Mouse (Mus musculus): ENCODE measurements at regions not wholly inside any gene's neighbourhood (a gene's known extent, or its start where the extent isn't known, plus 50 kb on each side); places are given as distances from the start of the nearest gene placed in this dataset.

- no peak for TF ChIP-seq CTCF (IDR thresholded peaks at IDR 0.05; ENCODE audit: control insufficient read depth, insufficient read depth, insufficient replicate concordance, low read depth, low read length)
- TF ChIP-seq POLR2A (IDR thresholded peaks at IDR 0.05; ENCODE audit: control insufficient read depth, low read depth, low read length) = no peak
Measured at GRCm38 (mm10) chr5:7701776-7702175, 258.5 kb upstream of the Steap4 start.

All from testis, adult 2 months (tissue).